Mouse (Mus musculus) hindbrain, postnatal 0 days (tissue): Measurements from ENCODE around the gene Sult1c2. TPM values are rescaled to one million over a fixed set of nuclear protein-coding genes. Genes with fewer than 3 reads are reported as not detected.
"Not testable (repeated sequence)": the region's sequence is repeated elsewhere in the genome, so short reads cannot be mapped to it uniquely, and the experiment has no call there.

Experiments used
- ATAC-seq: fragments of 200-750 bp; cut with Nextera tagmentation; 2 replicates; pipeline ENCODE4 v1.8.0; 2017; ENCODE audit warnings: mild to moderate bottlenecking, moderate TSS enrichment, moderate library complexity
- DNase-seq: peaks from one replicate; pipeline ENCODE4 v3.0.0-alpha.2; 2015; ENCODE audit warnings: low spot score
- H3K27ac ChIP-seq: fragments of 300-500 bp; sonication (generic); 2 replicates; pipeline ENCODE4 v1.5.1; 2014; ENCODE audit warnings: mild to moderate bottlenecking
- H3K27me3 ChIP-seq: fragments of 300-500 bp; sonication (generic); 2 replicates; pipeline ENCODE4 v1.6.1; 2014; ENCODE audit warnings: low read length, mixed read lengths; ENCODE audit not compliant: insufficient read depth
- H3K36me3 ChIP-seq: fragments of 300-500 bp; sonication (generic); 2 replicates; pipeline ENCODE4 v1.6.1; 2014; ENCODE audit warnings: low read length, mixed read lengths; ENCODE audit not compliant: insufficient read depth
- H3K4me1 ChIP-seq: fragments of 300-500 bp; sonication (generic); 2 replicates; pipeline ENCODE4 v1.6.1; 2014; ENCODE audit warnings: antibody characterized with exemption, low read length, mixed read lengths; ENCODE audit not compliant: insufficient read depth
- H3K4me2 ChIP-seq: fragments of 300-500 bp; sonication (generic); 2 replicates; pipeline ENCODE4 v1.6.1; 2014; ENCODE audit warnings: low read depth, mild to moderate bottlenecking, low read length, moderate library complexity, mixed read lengths
- H3K4me3 ChIP-seq: fragments of 300-500 bp; sonication (generic); 2 replicates; pipeline ENCODE4 v1.5.1; 2014; ENCODE audit warnings: low read length
- H3K9ac ChIP-seq: fragments of 300-500 bp; sonication (generic); replicated peaks from 2 replicates; pipeline ENCODE4 v1.6.1; 2014; ENCODE audit warnings: mild to moderate bottlenecking, low read length, moderate library complexity, mixed read lengths
- H3K9me3 ChIP-seq: fragments of 300-500 bp; sonication (generic); 2 replicates; pipeline ENCODE4 v1.6.1; 2016; ENCODE audit warnings: low read length, mixed read lengths
- CTCF ChIP-seq: IDR thresholded peaks from 2 replicates; pipeline ENCODE4 v1.5.1; 2016; ENCODE audit warnings: antibody characterized with exemption, control low read depth, low read depth
- WGBS: fragments of 180-500 bp; shearing (Covaris S2); extraction: QIAGEN DNeasy Blood & Tissue Kit; methylation state at CpG from one replicate; pipeline ENCODE4 v1.1.7; 2014; 5-methylcytosine and 5-hydroxymethylcytosine counted together
- polyA plus RNA-seq: library from polyadenylated mRNA; unstranded; fragments of >200 nt; fragmentation: Nextera tagmentation; extraction: Ambion mirVana; gene quantifications from 2 replicates; pipeline ENCODE4 v1.2.1, GENCODE M21; 2015
- total RNA-seq: library from RNA; depleted of rRNA; stranded (reverse); fragments of >200 nt; gene quantifications from 2 replicates; pipeline ENCODE4 v1.2.3, GENCODE M21; 2014; rRNA removed

Gene Sult1c2
- total RNA-seq (not detected in 2 replicates), polyA plus RNA-seq (not detected in 2 replicates)

- ATAC-seq (no peak), DNase-seq (no peak)
- Histone ChIP-seq H3K9ac (no peak within 1 kb of the TSS), H3K4me3 (no peak within 1 kb of the TSS), H3K27me3 (no peaks in the 10 kb centered on the region), H3K36me3 (no peaks in the 10 kb centered on the region), H3K27ac (no peak within 1 kb of the TSS), H3K9me3 (no peaks in the 10 kb centered on the region), H3K4me1 (no peaks in the 10 kb centered on the region), H3K4me2 (no peak within 1 kb of the TSS)
- no peak for TF ChIP-seq CTCF
- WGBS: 86% methylated on average over 4 of the region's 4 CpGs
Measured at GRCm38 (mm10) chr17:53846206-53846605, at the start of gene Sult1c2. Sult1c2 (minus strand) TSS chr17:53846339.

DNA sequence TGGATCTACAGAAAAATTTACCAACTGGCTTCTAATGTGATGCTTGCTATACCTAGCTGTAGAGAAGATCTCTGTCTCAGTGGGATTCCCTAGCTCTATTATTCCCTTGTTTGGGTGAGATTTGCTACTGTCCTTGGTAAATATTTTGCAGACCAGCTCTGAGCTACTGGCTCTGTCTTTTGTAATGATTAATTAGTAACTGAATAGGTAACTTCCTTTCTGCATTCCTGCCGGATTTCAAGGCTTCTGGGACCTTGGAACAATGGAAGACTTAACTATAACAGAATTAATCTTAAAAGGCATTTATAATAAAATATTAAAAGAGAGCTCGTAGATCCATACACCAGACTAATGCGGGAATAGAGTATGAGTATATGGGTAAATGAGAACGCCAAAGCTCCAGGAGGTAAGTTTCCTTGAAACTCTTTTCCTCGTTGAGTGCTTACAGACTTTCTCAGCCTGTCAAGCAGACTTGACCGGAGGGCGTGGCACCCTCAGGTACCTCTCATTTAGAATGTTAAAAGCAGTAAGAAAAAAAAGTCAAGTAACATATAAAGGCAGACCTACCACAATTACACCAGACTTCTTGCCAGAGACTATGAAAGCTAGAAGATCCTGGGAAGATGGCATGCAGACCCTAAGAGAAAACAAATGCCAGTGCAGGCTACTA is 33.0 kb upstream of the Sult1c2 start:
- H3K27me3 ChIP-seq, H3K4me1 ChIP-seq, H3K27ac ChIP-seq, DNase-seq, H3K36me3 ChIP-seq, H3K9me3 ChIP-seq, H3K9ac ChIP-seq, ATAC-seq, H3K4me3 ChIP-seq, H3K4me2 ChIP-seq: not testable (repeated sequence)
- 82% methylated on average over 7 of the region's 7 CpGs for WGBS

DNA sequence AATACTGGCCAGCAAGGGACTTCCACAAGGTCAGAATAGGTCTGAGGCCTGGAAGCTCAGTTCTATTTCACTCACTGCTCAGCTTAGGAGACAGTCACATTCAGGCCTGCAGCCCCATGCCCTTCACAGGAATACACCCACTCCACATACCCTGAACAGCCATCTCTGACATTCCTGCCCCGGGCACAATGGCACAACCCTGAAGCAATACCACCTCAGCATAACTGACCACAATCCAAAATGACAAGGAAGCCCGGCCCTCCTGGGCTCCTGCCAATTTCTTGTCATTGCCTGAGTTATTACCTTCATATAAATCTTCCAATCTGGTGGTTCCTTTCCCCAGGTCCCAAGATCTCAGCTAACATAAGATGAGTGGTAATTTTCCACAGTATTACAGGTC is 28.3 kb upstream of the Sult1c2 start:
- Histone ChIP-seq H3K27ac (no peak overlapping the region), H3K4me3 (no peak overlapping the region), H3K9ac (no peak overlapping the region), H3K9me3 (no peaks in the 10 kb centered on the region), H3K4me2 (no peak overlapping the region), H3K36me3 (no peaks in the 10 kb centered on the region), H3K27me3 (no peaks in the 10 kb centered on the region), H3K4me1 (no peaks in the 10 kb centered on the region)
- WGBS: 79% methylated on average over 2 of the region's 2 CpGs
- DNase-seq (no peak), ATAC-seq (no peak)
- TF ChIP-seq CTCF: no peak

DNA sequence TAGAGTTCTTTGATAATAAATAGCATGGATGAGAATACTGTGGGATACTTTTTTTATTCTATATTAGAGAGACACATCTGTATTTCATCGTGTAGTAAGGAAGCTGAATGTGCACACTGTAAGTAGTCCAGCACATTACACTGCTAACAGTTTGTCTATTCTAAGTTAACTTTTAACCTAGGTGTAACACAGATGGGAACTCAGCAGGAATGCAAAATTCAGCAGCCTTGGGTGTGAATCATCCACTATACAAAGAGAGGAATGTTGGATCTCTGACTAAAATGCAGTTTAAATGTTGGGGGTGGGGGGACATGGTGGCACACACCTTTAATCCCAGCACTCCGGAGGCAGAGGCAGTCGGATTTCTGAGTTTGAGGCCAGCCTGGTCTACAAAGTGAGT is 26.1 kb upstream of the Sult1c2 start:
- no peak overlapping the region for H3K27ac ChIP-seq
- no peaks in the 10 kb centered on the region for H3K9me3 ChIP-seq
- ATAC-seq: no peak
- no peak overlapping the region for H3K4me3 ChIP-seq
- no peak for DNase-seq
- no peaks in the 10 kb centered on the region for H3K27me3 ChIP-seq
- no peak overlapping the region for H3K4me2 ChIP-seq
- no peak overlapping the region for H3K9ac ChIP-seq
- WGBS: 76% methylated on average over 3 of the region's 3 CpGs
- no peaks in the 10 kb centered on the region for H3K36me3 ChIP-seq
- H3K4me1 ChIP-seq: no peaks in the 10 kb centered on the region
- no peak for TF ChIP-seq CTCF

DNA sequence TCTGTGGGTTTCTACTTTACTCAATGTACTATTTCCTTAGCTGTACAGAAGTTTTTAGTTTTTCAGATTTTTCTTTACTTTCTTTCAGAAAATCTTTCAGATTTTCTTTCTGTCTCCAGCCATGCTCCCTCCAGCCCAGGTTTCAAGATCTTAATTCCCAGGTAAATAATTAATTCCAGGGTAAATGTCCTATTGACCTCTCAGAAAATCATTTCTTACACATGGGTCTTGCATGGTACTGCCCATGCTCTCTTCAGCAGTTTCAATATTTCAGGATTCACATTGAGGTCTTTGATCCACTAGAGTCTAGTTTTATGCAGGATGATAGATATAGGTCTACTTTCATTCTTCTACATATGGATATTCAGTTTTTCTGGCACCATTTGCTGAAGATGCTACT is 23.8 kb upstream of the Sult1c2 start:
- Histone ChIP-seq H3K9me3 (no peaks in the 10 kb centered on the region), H3K4me1 (no peaks in the 10 kb centered on the region), H3K4me2 (no peak overlapping the region), H3K36me3 (no peaks in the 10 kb centered on the region), H3K27ac (no peak overlapping the region), H3K9ac (no peak overlapping the region), H3K4me3 (no peak overlapping the region), H3K27me3 (no peaks in the 10 kb centered on the region)
- ATAC-seq: no peak
- no peak for TF ChIP-seq CTCF
- no peak for DNase-seq

DNA sequence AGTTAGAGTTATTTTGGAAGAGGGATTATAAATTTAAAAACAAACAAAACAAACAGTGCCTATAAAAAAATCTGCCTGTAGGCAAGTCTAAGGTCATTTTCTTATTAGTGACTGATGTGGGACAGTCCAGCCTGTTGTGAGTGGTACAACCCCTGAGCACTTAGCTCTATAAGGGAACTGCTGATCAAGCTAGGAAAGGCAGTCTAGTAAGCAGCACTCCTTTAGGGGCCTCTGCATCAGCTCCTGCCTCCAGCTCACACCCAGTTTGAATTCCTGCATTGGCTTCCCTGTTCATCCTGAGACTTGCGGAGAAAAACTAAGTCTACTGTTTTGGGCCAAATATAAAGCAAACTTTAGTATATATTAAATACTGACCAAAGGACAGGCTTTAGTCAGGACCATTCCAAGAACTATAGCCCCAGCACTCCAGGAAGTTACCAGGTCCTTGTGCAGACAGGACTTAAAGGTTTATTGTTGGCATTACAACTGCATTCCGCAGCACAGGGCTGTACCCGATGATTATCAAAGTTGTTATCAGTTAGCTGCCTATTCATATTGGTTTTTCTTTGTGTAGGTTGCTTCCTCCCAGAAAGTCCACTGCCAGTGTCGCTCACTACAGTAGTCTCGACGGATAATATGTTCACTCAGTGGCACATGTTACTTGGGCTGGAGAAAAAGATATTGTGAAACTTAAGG is 19.3 kb upstream of the Sult1c2 start:
- H3K9ac ChIP-seq: no peak overlapping the region
- 88% methylated on average over 6 of the region's 6 CpGs for WGBS
- H3K27me3 ChIP-seq: no peaks in the 10 kb centered on the region
- H3K9me3 ChIP-seq: no peaks in the 10 kb centered on the region
- no peak overlapping the region for H3K4me2 ChIP-seq
- H3K36me3 ChIP-seq: no peaks in the 10 kb centered on the region
- no peak overlapping the region for H3K4me3 ChIP-seq
- H3K4me1 ChIP-seq: no peaks in the 10 kb centered on the region
- DNase-seq (no peak), ATAC-seq (no peak)
- TF ChIP-seq CTCF: no peak
- H3K27ac ChIP-seq: no peak overlapping the region

DNA sequence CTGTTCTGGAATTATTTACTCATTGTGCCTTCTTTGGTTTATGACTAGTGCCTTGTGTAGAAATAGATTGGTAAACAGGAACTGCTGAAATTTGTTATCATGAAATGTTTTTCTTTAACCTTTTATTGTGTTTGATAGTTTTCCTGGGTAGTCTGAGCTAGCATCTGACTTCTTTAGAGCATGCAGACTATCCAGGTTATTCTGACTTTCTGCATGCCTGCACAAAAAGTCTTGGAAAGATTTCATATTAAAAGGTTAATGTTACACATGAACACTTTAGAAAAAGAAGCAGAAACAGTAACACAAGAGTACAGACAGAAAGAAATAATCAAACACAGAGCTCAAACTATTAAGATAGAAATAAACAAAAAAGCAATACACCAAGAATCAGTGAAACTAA is 14.4 kb upstream of the Sult1c2 start:
- H3K36me3 ChIP-seq: no peaks in the 10 kb centered on the region

More for the DNA sequence above, 14.4 kb upstream of the Sult1c2 start:
- H3K4me2 ChIP-seq: no peak overlapping the region
- H3K27ac ChIP-seq: no peak overlapping the region
- DNase-seq (no peak), ATAC-seq (no peak)
- H3K4me1 ChIP-seq: no peaks in the 10 kb centered on the region
- no peaks in the 10 kb centered on the region for H3K27me3 ChIP-seq
- no peak for TF ChIP-seq CTCF
- H3K4me3 ChIP-seq: no peak overlapping the region
- H3K9me3 ChIP-seq: no peaks in the 10 kb centered on the region
- no peak overlapping the region for H3K9ac ChIP-seq
